Mouse (Mus musculus): ENCODE data around the gene Sncg.
"Not testable (repeated sequence)": the region's sequence is repeated elsewhere in the genome, so short reads cannot be mapped to it uniquely, and the experiment has no call there.

The Sncg gene

DNA sequence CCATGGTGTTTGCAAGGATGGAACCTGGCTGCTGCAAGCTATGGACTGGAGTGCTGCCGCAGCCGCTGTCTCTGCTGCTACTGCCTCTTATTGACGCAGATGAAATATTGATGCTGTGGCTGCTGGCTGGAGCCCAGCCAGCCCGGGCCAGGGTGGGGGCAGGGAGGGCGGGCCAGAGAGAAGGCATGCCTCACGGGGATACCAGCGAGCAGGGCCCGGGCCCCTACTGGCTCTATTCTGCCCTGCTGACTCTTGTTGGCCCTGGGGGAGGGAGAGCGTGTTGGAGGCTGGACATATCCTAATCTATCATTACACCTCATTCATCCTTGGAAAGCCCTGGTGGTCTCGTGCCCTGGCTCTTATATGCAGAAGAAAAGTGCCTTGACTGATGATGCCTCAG lies at the start of gene Sncg:
Gene Sncg (minus strand): TSS at position 213 of the 400 bp plus-strand sequence.
- no peak for DNase-seq (ENCODE audit: low spot score in 2 of 2)

DNA sequence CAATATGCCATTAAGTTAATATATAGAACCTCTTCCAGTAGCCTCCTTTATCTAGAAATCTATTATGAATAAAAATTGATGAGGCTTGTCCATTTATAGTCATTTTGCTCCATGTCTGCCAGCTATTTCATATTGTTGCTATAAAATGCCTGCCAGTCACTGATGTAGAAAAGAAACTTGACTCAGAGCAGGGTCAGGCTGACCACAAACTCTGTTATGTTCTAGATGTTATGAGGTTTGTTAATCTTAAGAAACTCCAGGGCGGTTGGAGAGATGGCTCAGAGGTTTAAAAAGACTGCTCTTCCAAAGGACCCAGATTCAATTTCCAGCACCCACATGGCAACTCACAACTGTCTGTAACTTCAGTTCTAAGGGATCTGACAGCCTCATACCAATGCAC lies 46.5 kb upstream of the Sncg start:
- DNase-seq (ENCODE audit: low spot score in 2 of 2) = no peak

DNA sequence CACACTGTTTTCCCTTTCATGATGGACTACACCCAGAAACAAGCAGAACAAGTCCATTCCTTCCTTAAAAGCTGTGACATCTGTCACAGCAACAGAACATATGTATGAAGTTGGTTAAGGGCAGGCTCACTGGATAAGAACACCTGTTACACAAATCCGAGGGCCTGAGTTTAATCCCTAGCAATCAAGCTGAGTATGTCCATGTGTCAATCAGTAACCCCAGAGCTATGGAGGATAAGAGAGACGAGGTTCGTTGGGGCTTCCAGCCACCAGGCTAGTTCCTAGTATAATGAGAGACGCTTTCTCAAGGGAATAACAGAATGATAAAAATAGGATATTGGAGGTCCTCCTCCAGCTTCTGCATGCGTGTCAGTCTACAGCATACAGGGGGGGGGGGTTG lies 42.9 kb upstream of the Sncg start:
- no peak for DNase-seq (ENCODE audit: low spot score in 2 of 2)

GRCm38 (mm10) chr14:34416946-34417345 lies 42.4 kb upstream of the Sncg start:
- not testable (repeated sequence) for DNase-seq (ENCODE audit: low spot score in 2 of 2)

DNA sequence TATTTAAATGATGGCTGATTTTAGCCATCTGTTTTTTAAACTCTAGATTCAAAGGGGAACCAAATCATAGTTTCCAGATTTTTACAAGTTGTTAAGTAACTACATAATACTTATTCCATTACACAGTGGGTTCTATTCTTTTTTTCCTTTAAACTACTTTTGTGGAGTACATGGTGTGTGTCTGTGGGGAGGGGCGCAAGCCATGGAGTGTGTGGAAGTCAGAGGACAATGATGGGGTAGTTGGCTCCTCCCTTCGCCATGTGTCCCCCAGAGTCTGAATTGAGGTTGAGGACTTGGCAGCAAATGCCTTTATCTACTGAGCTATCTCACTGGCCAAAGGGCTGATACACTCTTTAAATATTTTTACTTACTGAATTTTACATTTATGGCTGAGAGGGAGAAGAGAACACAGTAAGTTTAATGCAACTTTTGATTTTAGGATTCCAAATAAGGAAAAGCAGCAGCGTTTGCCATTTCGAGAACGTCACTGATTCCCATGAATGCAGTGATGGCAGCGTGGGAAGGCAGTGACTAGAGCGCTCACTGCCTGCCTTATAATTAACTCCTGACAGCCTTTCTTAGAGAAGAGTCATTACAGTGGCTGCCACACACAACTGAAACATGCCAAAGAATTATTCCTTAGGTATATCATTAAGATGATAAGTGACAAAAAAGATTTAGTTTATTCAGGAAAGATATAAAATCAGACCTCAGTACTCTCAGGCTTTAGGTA lies 37.7 kb upstream of the Sncg start:
- no peak for DNase-seq (ENCODE audit: low spot score in 2 of 2)

DNA sequence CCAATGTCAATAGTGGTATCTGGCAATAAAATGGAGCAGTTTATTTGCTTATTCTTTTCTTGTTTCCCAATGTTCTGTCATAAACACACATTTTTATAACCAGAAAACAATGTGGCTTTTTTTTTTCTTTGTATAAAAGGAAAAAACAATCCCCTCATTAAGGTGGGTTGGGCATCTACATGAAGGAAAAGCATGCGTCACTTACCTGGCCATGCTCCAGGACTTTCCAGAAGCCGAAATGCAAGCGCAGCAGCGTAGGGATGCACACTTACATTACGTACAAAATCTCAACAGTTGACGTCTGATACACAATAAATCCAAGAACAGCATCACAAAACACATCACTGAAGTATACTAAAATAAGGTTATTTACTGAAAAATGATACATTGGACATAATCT lies 36.1 kb upstream of the Sncg start:
- DNase-seq (ENCODE audit: low spot score in 2 of 2) = no peak

DNA sequence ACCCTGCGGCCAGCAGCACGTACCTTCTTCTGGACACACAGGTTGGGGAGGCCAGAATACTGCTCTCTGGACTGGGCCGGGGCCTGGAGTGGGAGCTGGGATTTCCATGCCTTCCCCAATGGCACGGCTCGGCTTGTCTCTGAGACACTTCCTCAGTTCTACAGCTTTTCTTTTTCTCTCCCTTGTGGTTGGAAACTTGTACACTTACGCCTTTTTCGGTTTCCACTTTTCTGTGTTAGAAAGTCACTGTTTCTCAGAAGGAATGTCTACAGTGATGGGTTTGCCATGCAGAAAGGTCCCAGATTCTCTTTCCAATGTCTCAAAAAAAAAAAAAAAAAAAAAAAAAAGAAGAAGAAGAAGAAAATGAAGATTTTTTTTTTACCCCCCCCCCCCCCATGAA lies 28.8 kb upstream of the Sncg start:
- DNase-seq (ENCODE audit: low spot score in 2 of 2) = no peak

DNA sequence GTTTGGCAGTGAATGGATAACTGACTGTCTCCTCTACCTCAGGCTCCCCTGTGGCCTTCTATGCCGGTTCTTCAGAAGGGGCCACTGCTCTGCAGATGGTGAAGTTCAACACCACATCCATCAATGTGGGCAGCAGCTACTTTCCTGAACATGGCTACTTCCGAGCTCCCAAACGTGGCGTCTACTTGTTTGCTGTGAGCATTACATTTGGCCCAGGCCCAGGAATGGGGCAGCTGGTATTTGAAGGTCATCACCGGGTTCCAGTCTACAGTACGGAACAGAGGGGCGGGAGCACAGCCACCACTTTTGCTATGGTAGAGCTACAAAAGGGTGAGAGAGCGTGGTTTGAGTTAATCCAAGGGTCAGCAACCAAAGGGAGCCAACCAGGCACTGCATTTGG lies 28.3 kb upstream of the Sncg start:
- DNase-seq (ENCODE audit: low spot score in 2 of 2) = no peak

GRCm38 (mm10) chr14:34401135-34401534 lies 26.5 kb upstream of the Sncg start:
- peak; percentile 41 to 49 for DNase-seq (ENCODE audit: low spot score in 2 of 2)

DNA sequence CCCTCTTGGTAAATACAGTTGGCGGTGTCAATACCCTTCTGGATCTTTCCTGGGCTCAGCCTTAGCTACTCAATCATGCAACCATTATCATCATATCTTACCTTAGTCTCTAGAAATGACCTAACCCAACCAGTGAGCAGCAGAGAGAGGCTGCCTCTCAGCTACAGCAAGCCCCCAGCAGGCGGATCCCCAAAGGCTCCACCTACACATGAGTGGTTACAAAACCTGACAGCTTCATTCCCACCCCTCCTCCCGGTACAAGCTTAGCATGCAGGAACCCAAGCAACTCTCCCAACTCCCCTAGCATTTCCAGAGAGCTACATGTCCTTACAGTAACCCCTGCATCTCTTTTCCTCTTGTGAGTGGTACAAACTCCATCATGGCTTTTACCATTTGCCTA lies 25.4 kb upstream of the Sncg start:
- DNase-seq (ENCODE audit: low spot score in 2 of 2) = no peak

DNA sequence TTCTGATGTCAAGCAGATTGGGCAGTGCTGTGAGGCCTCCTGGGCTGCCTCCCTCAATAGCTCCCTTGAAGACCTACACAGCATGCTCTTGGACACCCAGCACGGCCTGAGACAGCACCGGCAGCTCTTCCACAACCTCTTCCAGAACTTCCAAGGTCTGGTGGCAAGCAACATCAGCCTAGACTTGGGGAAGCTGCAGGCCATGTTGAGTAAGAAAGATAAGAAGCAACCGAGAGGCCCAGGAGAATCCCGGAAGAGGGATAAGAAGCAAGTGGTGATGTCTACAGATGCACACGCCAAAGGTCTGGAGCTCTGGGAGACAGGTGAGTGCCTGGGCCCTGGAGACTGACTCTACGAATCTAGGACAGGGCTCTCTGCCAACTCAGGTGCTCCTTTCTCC lies 24.7 kb upstream of the Sncg start:
- DNase-seq (ENCODE audit: low spot score in 2 of 2) = no peak

DNA sequence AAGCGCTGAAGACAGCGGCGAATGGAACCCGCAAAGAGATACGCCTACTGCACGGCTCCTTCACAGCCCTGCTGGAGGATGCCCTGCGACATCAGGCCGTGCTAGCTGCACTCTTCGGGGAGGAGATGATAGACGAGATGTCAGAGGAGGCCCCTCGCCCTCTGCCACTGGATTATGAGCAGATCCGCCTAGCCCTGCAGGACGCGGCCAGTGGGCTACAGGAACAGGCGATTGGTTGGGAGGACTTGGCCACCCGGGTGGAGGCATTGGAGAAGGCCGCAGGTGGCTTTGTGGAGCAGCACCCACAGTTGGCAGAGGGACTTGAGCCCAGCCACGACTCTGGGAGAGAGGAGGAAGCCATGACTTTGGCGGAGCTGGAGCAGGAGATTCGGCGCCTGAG lies 24.3 kb upstream of the Sncg start:
- no peak for DNase-seq (ENCODE audit: low spot score in 2 of 2)

DNA sequence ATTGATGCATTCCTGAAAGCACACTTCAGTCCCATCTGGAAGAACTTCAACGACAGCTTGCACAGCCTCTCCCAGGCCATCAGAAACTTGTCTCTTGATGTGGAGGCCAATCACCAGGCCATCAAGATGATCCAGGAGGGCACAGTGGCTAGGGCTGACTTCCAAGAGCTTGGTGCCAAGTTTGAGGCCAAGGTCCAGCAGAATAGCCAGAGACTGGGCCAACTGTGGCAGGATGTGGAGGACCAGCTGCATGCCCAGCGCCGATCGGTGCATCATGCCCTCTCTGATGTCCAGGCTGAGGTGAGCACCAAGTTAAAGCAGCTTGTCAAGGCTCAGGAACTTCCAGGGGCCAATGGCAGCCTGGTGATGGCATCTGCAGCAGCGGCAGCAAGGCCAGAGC lies 23.3 kb upstream of the Sncg start:
- no peak for DNase-seq (ENCODE audit: low spot score in 2 of 2)

GRCm38 (mm10) chr14:34393295-34393694 lies 18.7 kb upstream of the Sncg start:
- DNase-seq (ENCODE audit: low spot score in 2 of 2) = no peak

DNA sequence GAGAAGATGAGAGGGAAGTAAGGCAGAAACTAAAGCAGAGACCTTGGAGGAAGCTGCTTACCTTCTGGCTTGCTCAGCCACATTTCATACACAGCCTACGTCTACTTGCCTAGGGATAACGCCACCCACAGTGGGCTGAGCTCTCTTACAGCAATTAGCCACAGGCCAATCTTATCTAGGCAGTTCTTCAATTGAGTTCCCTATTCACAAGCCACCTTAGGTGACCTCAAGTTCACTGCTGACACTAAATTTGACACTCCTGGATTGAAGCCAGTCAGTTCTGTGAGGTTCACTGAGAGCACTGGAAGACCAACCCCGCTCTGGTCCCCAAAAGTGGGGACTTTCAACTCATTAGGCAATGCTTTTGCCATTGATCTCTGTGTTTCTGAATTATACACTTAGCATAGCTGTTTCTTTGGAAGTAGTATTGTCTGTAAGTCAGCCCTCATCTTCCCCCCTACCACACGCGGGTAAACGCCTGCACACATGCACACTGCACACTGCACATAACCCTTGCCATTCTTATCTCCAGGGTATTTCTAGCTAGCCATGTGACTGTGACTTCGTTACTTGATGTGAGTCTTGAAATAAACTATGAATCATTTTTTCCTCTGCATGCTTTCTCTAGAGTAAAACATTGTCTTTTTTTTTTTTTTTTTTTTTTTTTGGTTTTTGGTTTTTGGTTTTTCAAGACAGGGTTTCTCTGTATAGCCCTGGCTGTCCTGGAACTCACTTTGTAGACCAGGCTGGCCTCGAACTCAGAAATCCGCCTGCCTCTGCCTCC lies 8.5 kb upstream of the Sncg start:
- DNase-seq (ENCODE audit: low spot score in 2 of 2) = no peak

DNA sequence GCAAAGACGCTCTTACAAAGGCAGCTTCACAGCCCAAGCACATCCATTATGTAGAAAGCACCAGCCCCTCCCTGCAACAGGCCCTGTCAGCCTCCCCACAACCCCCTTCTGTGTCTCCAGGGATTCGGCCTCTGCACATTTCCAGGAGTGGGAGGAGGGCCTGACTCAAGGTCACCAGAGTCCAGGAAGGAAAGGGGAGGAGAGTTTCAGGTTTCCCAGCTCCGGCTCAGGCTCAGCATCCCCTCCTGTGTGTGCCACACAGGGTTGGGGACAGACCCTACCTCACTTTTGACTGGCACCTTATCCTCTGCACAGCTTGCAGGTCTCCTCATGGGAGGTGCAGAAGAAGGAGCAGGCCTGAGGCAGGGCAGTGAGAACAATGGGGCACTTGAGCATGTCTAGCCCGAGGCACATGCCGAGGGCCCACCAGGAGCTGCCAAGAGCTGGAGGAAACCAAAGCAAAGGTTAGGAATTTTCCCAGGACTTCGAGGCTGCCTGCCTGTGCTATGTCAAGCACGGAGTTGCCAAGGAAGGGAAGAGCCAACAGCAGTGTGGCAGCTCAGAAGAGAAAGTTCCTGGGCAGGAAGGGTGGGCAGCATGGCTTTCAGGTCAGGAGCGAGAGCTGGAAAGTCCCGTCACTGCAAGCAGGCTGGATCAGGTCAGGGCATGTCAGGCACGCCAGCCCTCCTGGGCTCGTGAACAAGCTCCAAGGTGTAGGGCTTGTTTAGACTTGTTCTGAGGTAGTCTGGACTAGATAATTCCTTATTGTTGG lies 4.2 kb upstream of the Sncg start:
- DNase-seq (ENCODE audit: low spot score in 2 of 2) = no peak

- no peak for DNase-seq (ENCODE audit: low spot score in 2 of 2)
These were observed 2.5 kb upstream of the Sncg start for GRCm38 (mm10) chr14:34377121-34377520.

- no peak for DNase-seq (ENCODE audit: low spot score in 2 of 2)
These were observed 1.4 kb upstream of the Sncg start for GRCm38 (mm10) chr14:34375941-34376340.

DNA sequence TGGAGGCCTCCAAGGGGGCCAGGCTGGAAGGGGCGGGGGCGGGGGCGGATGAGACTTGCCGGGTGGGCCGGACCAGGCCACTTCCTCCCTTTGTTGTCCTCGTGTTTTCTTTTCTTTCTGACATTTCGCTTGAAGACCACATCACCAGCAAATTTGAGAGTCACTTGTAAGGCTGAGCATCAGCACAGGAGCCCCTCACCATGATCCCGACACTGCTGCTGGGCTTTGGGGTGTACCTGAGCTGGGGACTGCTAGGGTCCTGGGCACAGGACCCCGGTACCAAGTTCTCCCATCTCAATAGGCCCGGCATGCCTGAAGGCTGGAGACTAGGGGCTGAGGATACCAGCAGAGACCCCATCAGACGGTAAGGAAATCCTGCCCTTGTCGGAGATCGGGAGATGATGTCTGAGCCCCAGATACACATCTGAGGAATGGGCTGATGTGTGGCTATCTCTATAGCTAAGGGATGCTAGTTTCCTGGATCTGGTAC lies 871 bp upstream of the Sncg start, which contains the start of gene Mmrn2:
Gene Mmrn2 (plus strand): TSS at position 51 of the 490 bp plus-strand sequence.
- DNase-seq (ENCODE audit: low spot score in 2 of 2) = no peak

DNA sequence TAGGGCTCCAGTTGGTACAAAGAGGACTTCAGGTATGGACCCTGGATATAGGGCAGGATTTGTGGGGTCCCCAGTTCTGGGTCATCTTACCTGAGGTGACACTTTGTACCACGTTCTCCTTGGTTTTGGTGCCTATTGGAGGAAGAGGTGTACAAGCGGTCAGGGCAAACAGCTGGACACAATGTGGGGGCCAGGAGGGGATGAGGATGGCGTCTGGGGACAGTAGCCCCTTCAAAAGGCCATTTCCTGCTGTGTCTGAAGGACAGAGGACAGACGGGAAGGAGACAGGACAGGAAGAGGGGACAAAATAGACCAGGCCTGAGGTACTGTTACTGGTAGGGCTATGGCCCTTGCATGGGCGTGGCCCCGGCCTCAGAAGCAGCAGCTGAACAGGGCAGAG lies 1.0 kb downstream of the Sncg start:
- DNase-seq (ENCODE audit: low spot score in 2 of 2) = no peak

GRCm38 (mm10) chr14:34372646-34373045 lies 1.9 kb downstream of the Sncg start:
- no peak for DNase-seq (ENCODE audit: low spot score in 2 of 2)

- DNase-seq (ENCODE audit: low spot score in 2 of 2) = no peak
These were observed 2.8 kb downstream of the Sncg start for GRCm38 (mm10) chr14:34371763-34372162.
